Mouse (Mus musculus) G1E (cell line): ENCODE data around the gene C77080. TPM values are rescaled to one million over a fixed set of nuclear protein-coding genes. Genes with fewer than 3 reads are reported as not detected.
A peak's percentile ranks its signal among the peaks of the same experiment; 100 is the strongest.

Experiments used
- ATAC-seq: 2 replicates; pipeline ENCODE4 v1.8.0; 2016; ENCODE audit warnings: mild to moderate bottlenecking; ENCODE audit not compliant: insufficient number of reproducible peaks, poor library complexity, low FRiP score, severe bottlenecking; ENCODE audit errors: extremely low read depth
- DNase-seq: peaks from one replicate; pipeline ENCODE4 v3.0.0; 2012; ENCODE audit warnings: low spot score
- H3K27me3 ChIP-seq: 2 replicates; pipeline ENCODE4 v1.6.1; 2012; ENCODE audit warnings: mild to moderate bottlenecking, low read length, inconsistent platforms; ENCODE audit not compliant: insufficient read depth
- H3K36me3 ChIP-seq: replicated peaks from 2 replicates; pipeline ENCODE3; 2012; ENCODE audit warnings: mild to moderate bottlenecking, inconsistent platforms
- H3K4me1 ChIP-seq: 2 replicates; pipeline ENCODE4 v1.6.1; 2012; ENCODE audit warnings: low read depth, low read length, inconsistent platforms, mixed read lengths; ENCODE audit not compliant: insufficient read depth
- H3K4me3 ChIP-seq: 2 replicates; pipeline ENCODE4 v1.5.1; 2012; ENCODE audit warnings: low read depth, mild to moderate bottlenecking, inconsistent platforms, low read length, moderate library complexity, mixed read lengths
- H3K9me3 ChIP-seq: replicated peaks from 2 replicates; pipeline ENCODE4 v1.6.1; 2012; ENCODE audit warnings: inconsistent platforms
- CTCF ChIP-seq: IDR thresholded peaks from 2 replicates; pipeline ENCODE4 v1.5.1; 2012; ENCODE audit warnings: low read depth, low read length, inconsistent platforms, mixed read lengths
- GATA1 ChIP-seq: IDR thresholded peaks from 2 replicates; pipeline ENCODE4 v1.6.1; 2012; ENCODE audit warnings: borderline replicate concordance, low read length, inconsistent platforms, mixed read lengths
- GATA2 ChIP-seq: IDR thresholded peaks from 2 replicates; pipeline ENCODE4 v1.6.1; 2012; ENCODE audit warnings: low read depth, low read length, inconsistent platforms, borderline replicate concordance
- POLR2AphosphoS5 ChIP-seq: IDR thresholded peaks from 2 replicates; pipeline ENCODE4 v1.6.1; 2012; ENCODE audit warnings: low read depth, low read length, inconsistent platforms; ENCODE audit not compliant: insufficient replicate concordance
- TAL1 ChIP-seq: conservative IDR thresholded peaks from 2 replicates; pipeline ENCODE4 v1.6.1; 2012; ENCODE audit warnings: low read depth, low read length, inconsistent platforms, mixed read lengths
- polyA plus RNA-seq: library from polyadenylated mRNA; stranded (reverse); fragments of >175 nt; gene quantifications from 2 replicates; pipeline ENCODE4 v1.2.3, GENCODE M21; 2012
- total RNA-seq, 2 experiments: library from RNA; stranded (forward) in 1 of 2; stranded (reverse) in 1 of 2; fragments of 200-1000 nt in 1 of 2; fragments of >200 nt in 1 of 2; fragmentation: Nextera tagmentation in 1 of 2; gene quantifications; 2 replicates each; pipeline ENCODE4 v1.2.3; 2014 to 2017

C77080 gene
- total and polyA plus RNA-seq, 3 experiments = 23.6 to 196 (median 67.9) TPM

- no peak overlapping the region for H3K4me3 ChIP-seq
- DNase-seq = no peak
- H3K27me3 ChIP-seq = no peaks in the 10 kb centered on the region
- H3K4me1 ChIP-seq = peaks cover 78% of the 10 kb centered on the region
- no peaks in the 10 kb centered on the region for H3K9me3 ChIP-seq
- no peak for ATAC-seq
- H3K36me3 ChIP-seq = peaks cover 99% of the 10 kb centered on the region
- TF ChIP-seq TAL1 (no peak), GATA2 (no peak), POLR2AphosphoS5 (no peak), GATA1 (no peak), CTCF (no peak)
Observed at GRCm38 (mm10) chr4:129223421-129224281, 37.6 kb downstream of the C77080 start.

DNA sequence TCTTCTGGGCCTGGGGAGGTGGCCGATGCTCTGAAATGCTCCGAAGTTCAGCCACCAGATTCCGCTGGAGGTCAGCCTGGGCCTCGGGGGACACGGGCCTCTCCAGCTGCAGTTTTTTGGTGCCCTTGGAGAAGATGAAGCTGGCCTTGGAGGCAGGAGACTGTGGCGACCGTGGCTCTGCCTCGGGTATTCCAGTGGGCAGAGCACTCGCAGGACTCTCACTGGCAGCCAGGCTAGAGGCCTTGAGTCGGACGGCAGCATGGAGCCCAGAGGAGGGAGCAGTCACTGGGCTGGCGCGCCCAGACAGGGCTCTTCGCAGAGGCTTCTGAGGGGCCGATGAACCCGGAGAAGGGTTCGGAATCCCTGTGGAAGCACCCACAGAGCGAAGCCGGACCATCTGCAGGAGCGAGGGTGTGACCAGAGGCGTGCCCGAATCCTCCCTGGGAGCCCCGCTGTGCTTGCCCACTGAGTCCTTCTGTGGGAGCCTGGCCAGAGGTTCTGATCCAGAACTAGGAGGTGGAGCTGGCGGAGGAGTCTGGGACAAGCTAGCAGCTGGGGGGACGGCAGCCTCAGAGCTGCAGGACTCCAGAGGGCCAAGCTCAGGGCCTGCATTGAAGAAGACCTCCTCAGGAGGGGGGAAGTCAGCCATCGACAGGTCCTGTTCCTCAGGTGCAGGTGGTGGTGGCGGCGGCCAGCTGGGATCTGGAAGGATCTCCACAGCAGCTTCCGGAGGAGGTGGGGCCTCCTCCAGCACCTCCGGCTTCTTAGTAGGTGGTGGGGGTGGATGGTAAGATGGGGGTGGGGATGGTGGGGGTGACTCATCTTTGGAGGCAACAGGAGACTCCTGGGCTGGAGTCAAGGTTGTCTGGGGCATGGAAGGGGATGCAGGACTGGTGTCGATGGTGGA is 38.9 kb downstream of the C77080 start:
- TF ChIP-seq TAL1 = no peak
- no peak for TF ChIP-seq POLR2AphosphoS5
- no peak for TF ChIP-seq CTCF
- no peak for TF ChIP-seq GATA1
- no peak for TF ChIP-seq GATA2
- Histone ChIP-seq H3K4me1 (peaks cover 74% of the 10 kb centered on the region), H3K4me3 (no peak overlapping the region; the same call in 1 of the 2 replicates), H3K27me3 (no peaks in the 10 kb centered on the region), H3K9me3 (no peaks in the 10 kb centered on the region), H3K36me3 (peaks cover 100% of the 10 kb centered on the region)
- no peak for ATAC-seq
- DNase-seq = no peak

DNA sequence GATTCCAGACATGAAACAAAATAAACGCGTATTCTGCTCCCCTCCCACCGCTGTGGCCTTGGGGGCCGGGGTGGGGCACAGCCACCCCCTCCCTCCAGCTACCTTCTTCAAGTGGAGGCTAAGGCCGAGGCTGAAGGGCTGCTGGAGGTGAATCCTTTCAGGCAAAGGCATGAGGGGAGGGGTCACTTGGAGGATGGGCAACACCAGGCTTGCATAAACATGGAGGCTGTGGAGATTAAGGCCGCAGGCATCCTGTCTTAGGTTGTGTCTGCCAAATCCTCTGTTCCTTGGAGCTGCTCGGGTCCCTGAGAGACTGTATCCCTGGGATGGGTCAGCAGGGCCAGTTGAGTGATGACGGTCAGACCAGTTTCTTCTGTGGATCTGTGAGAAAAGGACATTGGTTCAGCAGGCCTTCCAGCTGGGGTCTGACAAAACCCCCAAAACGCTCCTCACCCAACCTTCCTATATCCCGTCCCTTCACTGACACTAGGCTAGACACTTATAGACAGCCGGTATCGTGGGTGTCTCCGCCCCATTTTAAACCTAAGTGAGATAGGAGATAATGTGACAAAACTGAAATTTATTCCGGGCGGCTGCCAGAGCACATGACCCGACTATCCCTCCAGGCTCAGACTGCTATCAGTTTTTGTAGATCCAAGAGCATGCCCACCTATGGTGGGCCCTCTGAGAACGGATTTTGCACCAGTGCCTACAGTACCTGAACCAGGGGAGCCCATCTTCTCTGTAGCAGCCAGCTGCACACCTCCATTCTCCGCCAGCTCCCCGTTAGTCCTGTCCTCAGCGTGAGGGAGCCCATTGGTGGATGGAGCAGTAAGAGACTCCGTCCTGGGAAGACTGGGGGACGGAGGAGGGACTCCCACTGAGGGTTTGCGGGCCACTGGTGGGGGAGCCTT is 39.9 kb downstream of the C77080 start:
- 0 out of 2 replicates have a peak, but pooled peaks have one; percentile 17 for ATAC-seq
- Histone ChIP-seq H3K27me3 (no peaks in the 10 kb centered on the region), H3K4me3 (no peak overlapping the region; the same call in 1 of the 2 replicates), H3K9me3 (no peaks in the 10 kb centered on the region), H3K4me1 (peaks cover 74% of the 10 kb centered on the region), H3K36me3 (peaks cover 100% of the 10 kb centered on the region)
- no peak for DNase-seq
- TF ChIP-seq TAL1 (no peak), CTCF (no peak)

DNA sequence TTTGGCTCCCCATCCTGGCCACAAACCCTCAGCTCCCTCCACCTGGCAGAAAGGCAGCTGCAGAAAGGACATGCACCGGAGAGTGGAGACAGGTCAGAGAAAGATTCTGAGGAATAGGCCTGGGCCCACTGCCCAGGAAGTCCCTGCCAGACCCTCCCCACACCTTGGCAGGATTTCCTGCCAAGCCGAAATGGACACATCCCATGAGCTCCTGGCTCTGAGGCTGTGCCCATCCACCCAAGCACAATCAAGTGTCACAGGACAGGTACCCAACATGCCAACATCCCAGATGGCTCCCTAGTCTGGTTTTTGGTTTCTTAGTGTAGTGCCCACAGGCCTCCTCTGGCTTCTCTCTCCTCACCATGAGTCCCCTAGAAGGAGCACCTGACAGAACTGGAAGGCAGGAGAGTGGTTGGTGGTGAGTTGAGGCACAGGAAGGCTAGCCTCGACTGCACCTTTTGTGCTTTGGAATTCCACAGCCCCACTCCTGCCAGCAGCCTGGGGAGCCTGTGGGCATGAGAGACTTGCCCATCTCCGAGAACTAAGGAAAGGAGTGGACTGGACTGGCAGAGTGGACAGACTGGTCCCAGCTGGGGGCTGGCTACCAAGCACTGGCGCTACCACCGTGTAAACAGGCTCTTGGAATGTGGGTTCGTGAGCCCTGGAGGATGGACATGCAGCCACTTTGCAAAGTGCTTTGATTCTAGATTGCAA is 40.7 kb downstream of the C77080 start:
- TF ChIP-seq CTCF = no peak
- peaks cover 100% of the 10 kb centered on the region for H3K36me3 ChIP-seq

DNA sequence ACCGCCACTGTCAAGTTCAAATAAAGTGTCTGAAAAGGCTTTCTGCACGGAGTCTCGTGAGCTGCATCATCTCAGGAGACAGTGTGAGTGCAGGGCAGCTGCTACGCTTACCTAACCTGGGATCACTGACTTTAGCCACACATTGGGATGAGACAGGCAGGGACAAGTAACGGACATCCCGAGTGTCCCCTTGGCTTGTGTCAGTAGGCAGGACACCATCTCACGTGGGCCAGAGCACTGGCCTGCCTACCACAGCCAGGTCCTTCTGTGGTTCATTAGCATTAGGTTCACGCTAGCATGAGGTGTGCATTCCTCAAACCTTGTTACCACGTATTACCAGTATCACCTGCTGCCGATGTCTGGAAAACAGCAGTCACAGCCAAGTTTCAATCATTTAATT is 42.0 kb downstream of the C77080 start:
- Histone ChIP-seq H3K9me3 (no peaks in the 10 kb centered on the region), H3K4me1 (peaks cover 75% of the 10 kb centered on the region), H3K36me3 (peaks cover 100% of the 10 kb centered on the region), H3K27me3 (no peaks in the 10 kb centered on the region), H3K4me3 (no peak overlapping the region)
- TF ChIP-seq POLR2AphosphoS5 (peak; percentile 89), CTCF (no peak)
- no peak for ATAC-seq
- no peak for DNase-seq

More for the DNA sequence above, 40.7 kb downstream of the C77080 start:
- no peaks in the 10 kb centered on the region for H3K27me3 ChIP-seq
- no peaks in the 10 kb centered on the region for H3K9me3 ChIP-seq
- H3K4me1 ChIP-seq = peaks cover 70% of the 10 kb centered on the region
- no peak overlapping the region for H3K4me3 ChIP-seq
- no peak for ATAC-seq
- DNase-seq = no peak
